Mouse (Mus musculus) myocyte (in vitro differentiated cells): ENCODE measurements around the gene Myh9. TPM values are rescaled to one million over a fixed set of nuclear protein-coding genes. Genes with fewer than 3 reads are reported as not detected.
A peak's percentile ranks its signal among the peaks of the same experiment; 100 is the strongest.

ENCODE experiments used
- H3K27me3 ChIP-seq: one replicate; pipeline ENCODE4 v1.6.1; 2011; ENCODE audit not compliant: control insufficient read depth, insufficient read depth, insufficient read length
- H3K36me3 ChIP-seq: one replicate; pipeline ENCODE4 v1.6.1; 2011; ENCODE audit not compliant: control insufficient read depth, insufficient read depth
- H3K4me2 ChIP-seq: one replicate; pipeline ENCODE4 v1.6.1; 2011; ENCODE audit warnings: low read depth, control low read depth
- H3K4me3 ChIP-seq: one replicate; pipeline ENCODE4 v1.5.1; 2011; ENCODE audit warnings: mild to moderate bottlenecking, control low read depth, moderate library complexity
- H3K79me2 ChIP-seq: one replicate; pipeline ENCODE4 v1.6.1; 2011; ENCODE audit not compliant: control insufficient read depth, insufficient read depth
- H3ac ChIP-seq: one replicate; pipeline ENCODE4 v1.6.1; 2011; ENCODE audit not compliant: control insufficient read depth, insufficient read length
- CEBPB ChIP-seq: IDR thresholded peaks from 2 replicates; pipeline ENCODE4 v1.6.1; 2011; ENCODE audit warnings: mild to moderate bottlenecking, moderate library complexity; ENCODE audit not compliant: poor library complexity, insufficient read depth, severe bottlenecking
- E2F4 ChIP-seq: IDR thresholded peaks from one replicate; pipeline ENCODE4 v1.6.1; 2011; ENCODE audit warnings: mild to moderate bottlenecking, control low read depth, moderate library complexity; ENCODE audit not compliant: insufficient read depth
- MAX ChIP-seq: IDR thresholded peaks from one replicate; pipeline ENCODE4 v1.6.1; 2011; ENCODE audit warnings: low read depth, mild to moderate bottlenecking, control low read depth
- MYOD1 ChIP-seq, 3 experiments: IDR thresholded peaks; one replicate each; pipeline ENCODE4 v1.6.1; 2011; ENCODE audit warnings: control low read depth in 2 of 3, low read depth in 2 of 3, mild to moderate bottlenecking in 2 of 3, moderate library complexity in 1 of 3; ENCODE audit not compliant: insufficient read length in 2 of 3, control insufficient read depth in 1 of 3
- MYOG ChIP-seq, 3 experiments: IDR thresholded peaks; one replicate each; pipeline ENCODE4 v1.6.1; 2011; ENCODE audit warnings: control low read depth in 2 of 3, low read depth in 2 of 3, mild to moderate bottlenecking in 2 of 3; ENCODE audit not compliant: insufficient read length in 2 of 3, control insufficient read depth in 1 of 3, insufficient read depth in 1 of 3
- POLR2A ChIP-seq: IDR thresholded peaks from one replicate; pipeline ENCODE4 v1.6.1; 2011; ENCODE audit warnings: low read depth, mild to moderate bottlenecking, control low read depth, moderate library complexity; ENCODE audit not compliant: insufficient read length
- POLR2AphosphoS2 ChIP-seq: IDR thresholded peaks from one replicate; pipeline ENCODE4 v1.6.1; 2011; ENCODE audit warnings: low read depth, control low read depth; ENCODE audit not compliant: insufficient read length
- REST ChIP-seq: IDR thresholded peaks from one replicate; pipeline ENCODE4 v1.6.1; 2011; ENCODE audit warnings: mild to moderate bottlenecking, control low read depth, moderate library complexity; ENCODE audit not compliant: insufficient read depth, insufficient read length
- SRF ChIP-seq: IDR thresholded peaks from one replicate; pipeline ENCODE4 v1.6.1; 2011; ENCODE audit warnings: low read depth; ENCODE audit not compliant: control insufficient read depth, insufficient read length
- TCF12 ChIP-seq: IDR thresholded peaks from one replicate; pipeline ENCODE4 v1.6.1; 2011; ENCODE audit warnings: mild to moderate bottlenecking, control low read depth; ENCODE audit not compliant: poor library complexity, insufficient read depth, severe bottlenecking
- TCF3 ChIP-seq: IDR thresholded peaks from one replicate; pipeline ENCODE4 v1.6.1; 2011; ENCODE audit warnings: low read depth, control low read depth; ENCODE audit not compliant: insufficient read length
- USF1 ChIP-seq: IDR thresholded peaks from one replicate; pipeline ENCODE4 v1.6.1; 2011; ENCODE audit warnings: low read depth, mild to moderate bottlenecking, control low read depth, moderate library complexity
- polyA plus RNA-seq: library from polyadenylated mRNA; unstranded; fragments of >200 nt; fragmentation: generic; extraction: Trizol; gene quantifications from one replicate; pipeline ENCODE4 v1.2.1, GENCODE M21; 2012; ENCODE audit warnings: missing spikeins

Myh9 gene
- polyA plus RNA-seq, 1 experiment: 466 TPM

GRCm38 (mm10) chr15:77855301-77855700 lies 13.3 kb upstream of the Myh9 start:
- no peak overlapping the region for H3K4me3 ChIP-seq

GRCm38 (mm10) chr15:77852001-77852400 lies 10.0 kb upstream of the Myh9 start:
- TF ChIP-seq MAX (no peak), E2F4 (no peak), TCF12 (no peak), REST (no peak), TCF3 (no peak), SRF (no peak), USF1 (no peak), POLR2AphosphoS2 (no peak), CEBPB (no peak)
- no peaks in the 10 kb centered on the region for H3K27me3 ChIP-seq

More at GRCm38 (mm10) chr15:77855301-77855700, 13.3 kb upstream of the Myh9 start:
- Histone ChIP-seq H3K79me2 (no peaks in the 10 kb centered on the region), H3K27me3 (no peaks in the 10 kb centered on the region), H3K36me3 (no peaks in the 10 kb centered on the region), H3ac (no peak overlapping the region), H3K4me2 (no peak overlapping the region)
- TF ChIP-seq TCF12: no peak
- no peak for TF ChIP-seq MYOG (IDR thresholded peaks at IDR 0.05; ENCODE audit: control insufficient read depth in 1 of 3, insufficient read depth in 1 of 3, insufficient read length in 2 of 3, low read depth in 2 of 3)
- no peak for TF ChIP-seq USF1
- no peak for TF ChIP-seq E2F4
- TF ChIP-seq SRF: no peak
- no peak for TF ChIP-seq TCF3
- no peak for TF ChIP-seq MYOD1 (IDR thresholded peaks at IDR 0.05; ENCODE audit: control insufficient read depth in 1 of 3, insufficient read length in 2 of 3, low read depth in 2 of 3)
- TF ChIP-seq MAX: no peak
- no peak for TF ChIP-seq REST
- no peak for TF ChIP-seq POLR2AphosphoS2
- TF ChIP-seq CEBPB: no peak
- TF ChIP-seq POLR2A: no peak

GRCm38 (mm10) chr15:77851136-77851535 lies 9.2 kb upstream of the Myh9 start:
- Histone ChIP-seq H3K4me2 (peak overlapping the region; percentile 21), H3K4me3 (no peak overlapping the region), H3K27me3 (no peaks in the 10 kb centered on the region), H3K79me2 (no peaks in the 10 kb centered on the region), H3ac (no peak overlapping the region), H3K36me3 (no peaks in the 10 kb centered on the region)
- TF ChIP-seq MAX (no peak), MYOG (IDR thresholded peaks at IDR 0.05; ENCODE audit: control insufficient read depth in 1 of 3, insufficient read depth in 1 of 3, insufficient read length in 2 of 3, low read depth in 2 of 3) (peak in 1 of 3 experiments; percentile 15)

More at GRCm38 (mm10) chr15:77852001-77852400, 10.0 kb upstream of the Myh9 start:
- Histone ChIP-seq H3K4me2 (no peak overlapping the region), H3K36me3 (no peaks in the 10 kb centered on the region), H3K79me2 (no peaks in the 10 kb centered on the region), H3ac (no peak overlapping the region), H3K4me3 (no peak overlapping the region)

- TF ChIP-seq MYOG (IDR thresholded peaks at IDR 0.05; ENCODE audit: control insufficient read depth in 1 of 3, insufficient read depth in 1 of 3, insufficient read length in 2 of 3, low read depth in 2 of 3): peak in 1 of 3 experiments; percentile 27
- TF ChIP-seq E2F4: no peak
- TF ChIP-seq MYOD1 (IDR thresholded peaks at IDR 0.05; ENCODE audit: control insufficient read depth in 1 of 3, insufficient read length in 2 of 3, low read depth in 2 of 3): peak in 1 of 3 experiments; percentile 82
- no peak for TF ChIP-seq TCF3
- H3ac ChIP-seq: no peak overlapping the region
- H3K27me3 ChIP-seq: no peaks in the 10 kb centered on the region
- H3K4me2 ChIP-seq: peak overlapping the region; percentile 41
- H3K4me3 ChIP-seq: no peak overlapping the region
- H3K36me3 ChIP-seq: no peaks in the 10 kb centered on the region
- H3K79me2 ChIP-seq: no peaks in the 10 kb centered on the region
These were observed 7.7 kb upstream of the Myh9 start for GRCm38 (mm10) chr15:77849572-77850229.

- peak overlapping the region; percentile 41 for H3K4me2 ChIP-seq
- H3ac ChIP-seq: no peak overlapping the region
- no peaks in the 10 kb centered on the region for H3K27me3 ChIP-seq
- TF ChIP-seq MYOD1 (IDR thresholded peaks at IDR 0.05; ENCODE audit: control insufficient read depth in 1 of 3, insufficient read length in 2 of 3, low read depth in 2 of 3) (peak in 1 of 3 experiments; percentile 1), POLR2A (no peak)
- no peak overlapping the region for H3K4me3 ChIP-seq
- no peaks in the 10 kb centered on the region for H3K36me3 ChIP-seq
- H3K79me2 ChIP-seq: no peaks in the 10 kb centered on the region
These were observed 7.1 kb upstream of the Myh9 start for GRCm38 (mm10) chr15:77849039-77849436.
